Mouse (Mus musculus) B cell, adult (primary cell): ENCODE data around the gene Scel. TPM values are rescaled to one million over a fixed set of nuclear protein-coding genes. Genes with fewer than 3 reads are reported as not detected.

Experiments used
- total RNA-seq: library from RNA; stranded (reverse); gene quantifications from 4 replicates; pipeline ENCODE4 v1.2.4, GENCODE M21; 2023; ENCODE audit not compliant: inconsistent age

The Scel gene
- total RNA-seq: not detected in 4 replicates

DNA sequence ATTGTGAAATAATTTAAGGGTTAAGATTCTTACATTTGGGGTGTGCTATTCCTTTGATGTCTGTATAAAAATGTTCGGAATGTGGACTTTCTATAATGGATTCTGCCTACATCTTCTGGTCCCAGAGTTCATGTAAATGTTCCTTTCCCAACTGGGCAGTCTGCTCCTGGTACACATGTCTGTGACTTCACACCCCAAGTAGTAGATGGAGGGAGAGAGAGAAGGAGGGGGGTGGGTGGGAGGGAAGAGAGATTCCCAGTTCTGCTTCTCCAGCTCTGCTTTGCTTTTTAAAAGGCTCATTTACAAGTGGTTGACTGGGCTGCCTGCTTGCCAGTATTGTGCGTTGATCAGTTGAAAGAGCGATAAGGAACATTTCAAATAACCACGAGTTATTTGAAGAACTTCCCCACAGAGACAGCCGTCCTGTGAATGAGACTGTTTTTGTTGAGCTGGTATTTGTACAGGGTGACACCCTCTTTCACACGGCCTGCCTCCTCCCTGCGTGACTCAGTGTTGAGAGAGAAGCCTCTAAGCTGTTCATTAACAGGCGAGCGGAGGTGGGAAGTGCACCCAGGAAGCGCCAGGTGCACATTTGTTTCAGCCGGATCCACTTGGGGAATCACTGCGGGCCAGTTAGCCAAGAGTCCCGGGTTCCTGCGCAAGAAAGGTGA lies at the start of gene Scel:
Gene Scel (plus strand): TSS at position 541 of the 671 bp plus-strand sequence.

DNA sequence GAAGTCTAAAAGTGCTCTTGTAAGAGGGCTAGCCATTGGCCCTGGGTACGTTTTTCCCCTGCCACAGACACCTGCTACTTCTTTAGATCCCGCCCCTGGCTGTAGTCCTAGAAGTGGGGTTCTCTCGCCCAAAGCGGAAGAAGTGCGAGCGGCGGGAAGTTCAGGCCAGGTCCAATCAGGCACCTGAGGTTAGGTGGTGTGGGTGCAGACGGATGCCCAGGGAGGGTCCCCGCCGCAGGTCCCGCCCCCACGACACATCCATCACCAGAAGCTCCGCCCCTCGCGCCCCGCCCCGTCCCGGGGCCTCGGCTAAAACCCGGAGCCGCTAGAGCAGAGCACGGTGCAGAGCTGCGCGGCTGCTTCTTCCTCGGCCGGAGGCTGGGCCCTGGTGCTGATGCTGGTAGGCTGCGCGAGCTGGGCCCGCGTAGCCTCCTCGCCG lies 136.8 kb downstream of the Scel start, which contains the start of gene Slain1:
Gene Slain1 (plus strand): TSS at position 333 of the 439 bp plus-strand sequence.

Other genes with a start within 250 kb of the Scel start
- 120 to 130 TPM (median 124 TPM) in 4 replicates for gene Mycbp2, start 166.5 kb upstream of the Scel start, total RNA-seq
- gene Slain1, start 136.9 kb downstream of the Scel start, total RNA-seq: 36.2 to 41.0 TPM (median 37.4 TPM) in 4 replicates